In genomic region chr13:64315483-64316050, GRCm38 (mm10) we compare ENCODE assay signal across 9 mouse cellular contexts. TPM values are rescaled to one million over a fixed set of nuclear protein-coding genes. Genes with fewer than 3 reads are reported as not detected.
DNase-seq lines count a peak whose midpoint lies in the region; ATAC-seq lines count a peak whose summit lies in the region.
"Had no signal": no experiment of that assay in that cellular context is flagged by ENCODE, and none has a peak within 500 bp of the region (broad histone marks: within the 10 kb centered on the region; RNA-seq: fewer than 3 reads in every experiment).

No protein-coding gene starts in this region.

- 5% methylated on average over 3 of the region's 3 CpGs for WGBS in hindbrain, embryonic 11.5 days
- WGBS in hindbrain, embryonic 16.5 days = 4% methylated on average over 3 of the region's 3 CpGs

- DNase-seq in hindbrain, embryonic 11.5 days (ENCODE audit: low spot score) = peak; percentile 76
- DNase-seq in ovary, postnatal 14 days (ENCODE audit: low spot score) = peak; percentile 34
- no peak for DNase-seq in ovary, postnatal 36 days (ENCODE audit: low spot score)
- peak; percentile 60 for DNase-seq in c-Kit-negative CD71-positive TER-119-positive erythroid progenitor cells, embryonic 14.5 days (ENCODE audit: low read depth, low spot score)
- DNase-seq in right cerebral cortex, adult 18-20 months = no peak
- DNase-seq in spleen, postnatal 14 days (ENCODE audit: low spot score in 2 of 2) = no peak

- no peaks in the 10 kb centered on the region for H3K27me3 ChIP-seq in hindbrain, embryonic 11.5 days (ENCODE audit: control insufficient read depth, insufficient read depth, low read length)
- H3K27me3 ChIP-seq in hindbrain, embryonic 16.5 days (replicated peaks; ENCODE audit: control insufficient read depth, insufficient read depth, low read length) = no peaks in the 10 kb centered on the region
- H3K27me3 ChIP-seq in megakaryocyte, embryonic 14.5 days (replicated peaks) = no peaks in the 10 kb centered on the region
- H3K27me3 ChIP-seq: liver, embryonic 15.5 days had no signal

- H3K27ac ChIP-seq in hindbrain, embryonic 11.5 days (ENCODE audit: low read depth, low read length) = no peak overlapping the region
- H3K27ac ChIP-seq in hindbrain, embryonic 16.5 days (ENCODE audit: low read depth, low read length) = no peak overlapping the region
- H3K27ac ChIP-seq: liver, embryonic 15.5 days had no signal

- no peaks in the 10 kb centered on the region for H3K9me3 ChIP-seq in hindbrain, embryonic 11.5 days (ENCODE audit: control insufficient read depth, low read length)
- H3K9me3 ChIP-seq in hindbrain, embryonic 16.5 days (ENCODE audit: control insufficient read depth, low read length) = no peaks in the 10 kb centered on the region
- H3K9me3 ChIP-seq in megakaryocyte, embryonic 14.5 days = no peaks in the 10 kb centered on the region
- H3K9me3 ChIP-seq: liver, embryonic 15.5 days had no signal

- H3K4me2 ChIP-seq in hindbrain, embryonic 11.5 days (replicated peaks; ENCODE audit: low read depth, low read length) = no peak overlapping the region
- H3K4me2 ChIP-seq in hindbrain, embryonic 16.5 days (ENCODE audit: low read length) = no peak overlapping the region
- H3K4me2 ChIP-seq: liver, embryonic 15.5 days had no signal

- H3K4me1 ChIP-seq in hindbrain, embryonic 11.5 days (replicated peaks; ENCODE audit: control insufficient read depth, insufficient read depth, low read length) = no peaks in the 10 kb centered on the region
- peaks cover 7% of the 10 kb centered on the region for H3K4me1 ChIP-seq in hindbrain, embryonic 16.5 days (ENCODE audit: control insufficient read depth, insufficient read depth, low read depth, low read length)
- peaks cover 18% of the 10 kb centered on the region for H3K4me1 ChIP-seq in megakaryocyte, embryonic 14.5 days

- no peak overlapping the region for H3K9ac ChIP-seq in hindbrain, embryonic 11.5 days (ENCODE audit: low read depth, low read length)
- H3K9ac ChIP-seq in hindbrain, embryonic 16.5 days (ENCODE audit: low read depth, low read length) = no peak overlapping the region
- H3K9ac ChIP-seq: liver, embryonic 15.5 days had no signal

- no peaks in the 10 kb centered on the region for H3K36me3 ChIP-seq in hindbrain, embryonic 11.5 days (ENCODE audit: control insufficient read depth, insufficient read depth, low read length)
- no peaks in the 10 kb centered on the region for H3K36me3 ChIP-seq in hindbrain, embryonic 16.5 days (ENCODE audit: control insufficient read depth, insufficient read depth, low read length)
- H3K36me3 ChIP-seq in megakaryocyte, embryonic 14.5 days (replicated peaks; ENCODE audit: low read length) = no peaks in the 10 kb centered on the region
- H3K36me3 ChIP-seq: liver, embryonic 15.5 days had no signal

- ATAC-seq in hindbrain, embryonic 11.5 days (ENCODE audit: low FRiP score) = no peak
- no peak for ATAC-seq in hindbrain, embryonic 16.5 days

- H3K4me3 ChIP-seq in hindbrain, embryonic 11.5 days (ENCODE audit: low read depth, low read length) = no peak overlapping the region
- H3K4me3 ChIP-seq in hindbrain, embryonic 16.5 days (ENCODE audit: low read length) = no peak overlapping the region
- peak overlapping the region; percentile 72 for H3K4me3 ChIP-seq in megakaryocyte, embryonic 14.5 days (replicated peaks)
- H3K4me3 ChIP-seq: liver, embryonic 15.5 days had no signal

RNA-seq across cellular contexts. Expression of gene Aaed1, which starts 3.1 kb away (rescaled TPM):
- 16.9 and 21.6 TPM in 2 replicates for polyA plus RNA-seq in hindbrain, embryonic 11.5 days (2014; fragmentation: Nextera tagmentation; extraction: Ambion mirVana)
- polyA plus RNA-seq in hindbrain, embryonic 16.5 days (2015; fragmentation: Nextera tagmentation; extraction: Ambion mirVana) = 12.5 and 15.3 TPM in 2 replicates
- 0.85 and 1.3 TPM in 2 replicates for polyA plus RNA-seq in megakaryocyte, embryonic 14.5 days (2012; ENCODE audit: insufficient read depth, low replicate concordance)

RNA-seq across cellular contexts. Expression of gene Cdc14b, which starts 40.5 kb away (rescaled TPM):
- polyA plus RNA-seq in hindbrain, embryonic 11.5 days (2014; fragmentation: Nextera tagmentation; extraction: Ambion mirVana) = 14.9 and 16.0 TPM in 2 replicates
- 2.8 and 3.4 TPM in 2 replicates for polyA plus RNA-seq in hindbrain, embryonic 16.5 days (2015; fragmentation: Nextera tagmentation; extraction: Ambion mirVana)
- 0.13 TPM in 1 of 2 replicates, not detected in the other for polyA plus RNA-seq in megakaryocyte, embryonic 14.5 days (2012; ENCODE audit: insufficient read depth, low replicate concordance)

RNA-seq across cellular contexts. Expression of gene Ctsl, which starts 55.1 kb away (rescaled TPM):
- 122 and 135 TPM in 2 replicates for polyA plus RNA-seq in hindbrain, embryonic 11.5 days (2014; fragmentation: Nextera tagmentation; extraction: Ambion mirVana)
- 185 and 197 TPM in 2 replicates for polyA plus RNA-seq in hindbrain, embryonic 16.5 days (2015; fragmentation: Nextera tagmentation; extraction: Ambion mirVana)
- polyA plus RNA-seq in megakaryocyte, embryonic 14.5 days (2012; ENCODE audit: insufficient read depth, low replicate concordance) = 15.0 TPM in 1 of 2 replicates, not detected in the other

Comparison
In these comparisons a context has a peak if more than half of its experiments do, and no peak if none do; other contexts are left out.
1. DNase-seq: peak in hindbrain, embryonic 11.5 days (single experiment), ovary, postnatal 14 days (single experiment) and c-Kit-negative CD71-positive TER-119-positive erythroid progenitor cells, embryonic 14.5 days (single experiment); none in ovary, postnatal 36 days (single experiment), right cerebral cortex, adult 18-20 months (single experiment) and spleen, postnatal 14 days (0 of 2).